Mouse (Mus musculus) liver, adult 2 months (tissue): ENCODE measurements around the gene Trim66.

ENCODE experiments used
- CTCF ChIP-seq: fragments of 200-500 bp; IDR thresholded peaks from 2 replicates; pipeline ENCODE4 v1.5.1; 2011; ENCODE audit warnings: low read depth, low read length, control low read depth
- POLR2A ChIP-seq: fragments of 200-500 bp; IDR thresholded peaks from 2 replicates; pipeline ENCODE4 v1.6.1; 2011; ENCODE audit warnings: low read length, control low read depth; ENCODE audit not compliant: insufficient read depth; ENCODE audit errors: extremely low read depth

- peak; percentile 36 for TF ChIP-seq CTCF
- TF ChIP-seq POLR2A: no peak
These were observed 83.3 kb downstream of the Trim66 start for GRCm38 (mm10) chr7:109424422-109425159.
